Mouse (Mus musculus): ENCODE data around the gene Slc13a2. TPM values are rescaled to one million over a fixed set of nuclear protein-coding genes. Genes with fewer than 3 reads are reported as not detected.

Gene Slc13a2
- polyA plus RNA-seq, 2 experiments: 0.02 TPM; not detected in 1

- H3K4me3 ChIP-seq (ENCODE audit: insufficient read depth in 1 of 2, low read depth in 2 of 2, low read length in 2 of 2): peak overlapping the region; percentile 61 to 72; a peak in 3 of 4 replicates
- ATAC-seq (ENCODE audit: insufficient read depth) (peak; percentile 16; the same call in 1 of the 2 replicates), DNase-seq (ENCODE audit: low read depth in 3 of 3, low spot score in 3 of 3) (no peak)
- WGBS (ENCODE audit: insufficient replicate concordance): 64% methylated on average over 23 of the region's 23 CpGs
- TF ChIP-seq EP300 (IDR thresholded peaks at IDR 0.05; ENCODE audit: low read depth) (no peak), CTCF (IDR thresholded peaks at IDR 0.05; ENCODE audit: low read depth) (no peak)
- no peak overlapping the region for H3K27ac ChIP-seq
- H3K4me1 ChIP-seq (replicated peaks; ENCODE audit: control insufficient read depth in 2 of 2, insufficient read depth in 2 of 2, low read length in 1 of 2): peaks cover 9 to 25% of the 10 kb centered on the region in 2 experiments
- no peaks in the 10 kb centered on the region for H3K27me3 ChIP-seq (ENCODE audit: control insufficient read depth, insufficient read depth, low read length)
- H3K4me2 ChIP-seq (ENCODE audit: low read depth): peak overlapping the region; percentile 83
- H3K36me3 ChIP-seq (replicated peaks; ENCODE audit: control insufficient read depth, insufficient read depth, low read depth): no peaks in the 10 kb centered on the region
- H3K9me3 ChIP-seq (ENCODE audit: control insufficient read depth, low read length): no peaks in the 10 kb centered on the region
- no peak overlapping the region for H3K9ac ChIP-seq (replicated peaks)
Measured at GRCm38 (mm10) chr11:78466242-78466912, 44.4 kb upstream of the Slc13a2 start.

- Histone ChIP-seq H3K4me1 (replicated peaks; ENCODE audit: control insufficient read depth in 2 of 2, insufficient read depth in 2 of 2, low read length in 1 of 2) (peaks cover 9 to 25% of the 10 kb centered on the region in 2 experiments), H3K9ac (replicated peaks) (peak within 1 kb of the TSS; percentile 55), H3K9me3 (ENCODE audit: control insufficient read depth, low read length) (no peaks in the 10 kb centered on the region), H3K4me2 (ENCODE audit: low read depth) (peak within 1 kb of the TSS; percentile 83), H3K27me3 (ENCODE audit: control insufficient read depth, insufficient read depth, low read length) (no peaks in the 10 kb centered on the region), H3K36me3 (replicated peaks; ENCODE audit: control insufficient read depth, insufficient read depth, low read depth) (no peaks in the 10 kb centered on the region), H3K4me3 (ENCODE audit: insufficient read depth in 1 of 2, low read depth in 2 of 2, low read length in 2 of 2) (peak within 1 kb of the TSS; percentile 61 to 72), H3K27ac (no peak within 1 kb of the TSS)
- peak in 2 of 3 experiments; percentile 26 to 41 for DNase-seq (ENCODE audit: low read depth in 3 of 3, low spot score in 3 of 3)
- ATAC-seq (ENCODE audit: insufficient read depth): peak; percentile 81
- TF ChIP-seq CTCF (IDR thresholded peaks at IDR 0.05; ENCODE audit: low read depth) (no peak), EP300 (IDR thresholded peaks at IDR 0.05; ENCODE audit: low read depth) (no peak)
- WGBS (ENCODE audit: insufficient replicate concordance): under 1% methylated on average over 41 of the region's 41 CpGs
Measured at GRCm38 (mm10) chr11:78465568-78466180, 43.7 kb upstream of the Slc13a2 start, which contains the start of gene Slc46a1. TSS of gene Slc46a1 (plus strand) at chr11:78465697.

GRCm38 (mm10) chr11:78465116-78465515 lies 43.1 kb upstream of the Slc13a2 start:
- ATAC-seq (ENCODE audit: insufficient read depth): no peak
- peak overlapping the region; percentile 83 for H3K4me2 ChIP-seq (ENCODE audit: low read depth)

GRCm38 (mm10) chr11:78463286-78464036 lies 41.4 kb upstream of the Slc13a2 start:
- no peaks in the 10 kb centered on the region for H3K36me3 ChIP-seq (replicated peaks; ENCODE audit: control insufficient read depth, insufficient read depth, low read depth)
- WGBS (ENCODE audit: insufficient replicate concordance): 43% methylated on average over 13 of the region's 13 CpGs
- H3K9me3 ChIP-seq (ENCODE audit: control insufficient read depth, low read length): no peaks in the 10 kb centered on the region
- TF ChIP-seq CTCF (IDR thresholded peaks at IDR 0.05; ENCODE audit: low read depth): no peak
- no peak for TF ChIP-seq EP300 (IDR thresholded peaks at IDR 0.05; ENCODE audit: low read depth)
- DNase-seq (ENCODE audit: low read depth in 3 of 3, low spot score in 3 of 3) (no peak), ATAC-seq (ENCODE audit: insufficient read depth) (no peak)
- no peak overlapping the region for H3K27ac ChIP-seq
- H3K4me2 ChIP-seq (ENCODE audit: low read depth): no peak overlapping the region
- no peaks in the 10 kb centered on the region; the same call in 1 of the 2 replicates for H3K27me3 ChIP-seq (ENCODE audit: control insufficient read depth, insufficient read depth, low read length)
- no peak overlapping the region for H3K4me3 ChIP-seq (ENCODE audit: insufficient read depth in 1 of 2, low read depth in 2 of 2, low read length in 2 of 2)
- H3K9ac ChIP-seq (replicated peaks): no peak overlapping the region
- H3K4me1 ChIP-seq (replicated peaks; ENCODE audit: control insufficient read depth in 2 of 2, insufficient read depth in 2 of 2, low read length in 1 of 2): peaks cover 9 to 25% of the 10 kb centered on the region in 2 experiments

More at GRCm38 (mm10) chr11:78465116-78465515, 43.1 kb upstream of the Slc13a2 start:
- Histone ChIP-seq H3K4me3 (ENCODE audit: insufficient read depth in 1 of 2, low read depth in 2 of 2, low read length in 2 of 2) (peak overlapping the region; percentile 61 to 72; a peak in 3 of 4 replicates), H3K4me1 (replicated peaks; ENCODE audit: control insufficient read depth in 2 of 2, insufficient read depth in 2 of 2, low read length in 1 of 2) (peaks cover 9 to 25% of the 10 kb centered on the region in 2 experiments), H3K9ac (replicated peaks) (no peak overlapping the region), H3K27ac (no peak overlapping the region), H3K27me3 (ENCODE audit: control insufficient read depth, insufficient read depth, low read length) (no peaks in the 10 kb centered on the region), H3K36me3 (replicated peaks; ENCODE audit: control insufficient read depth, insufficient read depth, low read depth) (no peaks in the 10 kb centered on the region), H3K9me3 (ENCODE audit: control insufficient read depth, low read length) (no peaks in the 10 kb centered on the region)
- 43% methylated on average over 9 of the region's 9 CpGs for WGBS (ENCODE audit: insufficient replicate concordance)
- TF ChIP-seq CTCF (IDR thresholded peaks at IDR 0.05; ENCODE audit: low read depth): no peak
- no peak for TF ChIP-seq EP300 (IDR thresholded peaks at IDR 0.05; ENCODE audit: low read depth)
- DNase-seq (ENCODE audit: low read depth in 3 of 3, low spot score in 3 of 3): no peak
